In the genomic region with DNA sequence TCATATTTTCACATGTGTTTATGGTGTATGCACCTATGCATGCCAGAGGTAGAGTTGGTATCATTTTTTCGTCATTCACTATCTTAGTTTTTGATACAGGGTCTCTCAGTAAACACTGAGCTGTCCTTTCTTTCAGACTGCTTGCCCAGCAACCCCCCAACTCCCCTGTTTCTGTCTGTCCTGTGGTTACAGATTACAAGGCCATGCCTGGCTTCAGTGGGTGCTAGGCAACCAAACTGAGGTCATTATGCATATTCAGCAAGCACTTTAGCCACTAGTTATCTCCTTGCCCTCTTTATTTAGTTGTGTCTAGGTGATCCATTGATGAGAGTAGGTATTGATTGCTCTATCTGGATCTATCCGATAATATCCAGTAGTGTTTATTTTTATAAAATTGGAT, we compare ENCODE assay signal across 25 mouse cellular contexts. TPM values are rescaled to one million over a fixed set of nuclear protein-coding genes. Genes with fewer than 3 reads are reported as not detected.
A peak's percentile ranks its signal among the peaks of the same experiment; 100 is the strongest.
DNase-seq lines count a peak whose midpoint lies in the region; ATAC-seq lines count a peak whose summit lies in the region.
"Had no signal": no experiment of that assay in that cellular context is flagged by ENCODE, and none has a peak within 500 bp of the region (broad histone marks: within the 10 kb centered on the region; RNA-seq: fewer than 3 reads in every experiment).

No protein-coding gene starts in this region.

- 0 out of 2 replicates have a peak, but pooled peaks have one; percentile 30 for ATAC-seq in forebrain, embryonic 11.5 days (replicated peaks; ENCODE audit: low FRiP score)
- ATAC-seq in forebrain, embryonic 15.5 days (replicated peaks), result no peak
- ATAC-seq in midbrain, embryonic 11.5 days (ENCODE audit: low FRiP score), result peak; percentile 63
- no peak for ATAC-seq in midbrain, embryonic 13.5 days
- ATAC-seq: forebrain, embryonic 13.5 days had no signal

- no peaks in the 10 kb centered on the region for H3K27me3 ChIP-seq in forebrain, embryonic 11.5 days (ENCODE audit: control insufficient read depth, insufficient read depth, low read length)
- no peaks in the 10 kb centered on the region for H3K27me3 ChIP-seq in forebrain, embryonic 15.5 days
- no peaks in the 10 kb centered on the region for H3K27me3 ChIP-seq in midbrain, embryonic 11.5 days (ENCODE audit: control insufficient read depth, insufficient read depth, low read length)
- H3K27me3 ChIP-seq in midbrain, embryonic 13.5 days, result no peaks in the 10 kb centered on the region
- H3K27me3 ChIP-seq: embryonic facial prominence, embryonic 12.5 days; forebrain, embryonic 13.5 days; heart, embryonic 12.5 days; hindbrain, embryonic 12.5 days had no signal

- no peak overlapping the region for H3K4me3 ChIP-seq in forebrain, embryonic 11.5 days (ENCODE audit: low read depth, low read length)
- no peak overlapping the region for H3K4me3 ChIP-seq in forebrain, embryonic 15.5 days
- H3K4me3 ChIP-seq in midbrain, embryonic 11.5 days (ENCODE audit: low read depth, low read length), result no peak overlapping the region
- no peak overlapping the region for H3K4me3 ChIP-seq in midbrain, embryonic 13.5 days (replicated peaks)
- H3K4me3 ChIP-seq: embryonic facial prominence, embryonic 12.5 days; forebrain, embryonic 13.5 days; gastrocnemius, adult 2 months; heart, embryonic 12.5 days; hindbrain, embryonic 12.5 days had no signal

- no peaks in the 10 kb centered on the region for H3K36me3 ChIP-seq in forebrain, embryonic 11.5 days (ENCODE audit: control insufficient read depth, insufficient read depth, low read length)
- no peaks in the 10 kb centered on the region for H3K36me3 ChIP-seq in forebrain, embryonic 15.5 days
- H3K36me3 ChIP-seq in midbrain, embryonic 11.5 days (ENCODE audit: control insufficient read depth, insufficient read depth, low read length), result no peaks in the 10 kb centered on the region
- H3K36me3 ChIP-seq in midbrain, embryonic 13.5 days, result no peaks in the 10 kb centered on the region
- H3K36me3 ChIP-seq: embryonic facial prominence, embryonic 12.5 days; heart, embryonic 12.5 days; hindbrain, embryonic 12.5 days had no signal

- no peak overlapping the region for H3K4me2 ChIP-seq in forebrain, embryonic 11.5 days (ENCODE audit: low read depth, low read length, severe bottlenecking)
- no peak overlapping the region for H3K4me2 ChIP-seq in forebrain, embryonic 15.5 days (replicated peaks)
- H3K4me2 ChIP-seq in midbrain, embryonic 11.5 days, result no peak overlapping the region
- no peak overlapping the region for H3K4me2 ChIP-seq in midbrain, embryonic 13.5 days (replicated peaks)
- H3K4me2 ChIP-seq: embryonic facial prominence, embryonic 12.5 days; forebrain, embryonic 13.5 days; heart, embryonic 12.5 days; hindbrain, embryonic 12.5 days had no signal

- H3K27ac ChIP-seq in forebrain, embryonic 11.5 days (ENCODE audit: low read depth, low read length), result no peak overlapping the region
- H3K27ac ChIP-seq in forebrain, embryonic 15.5 days (replicated peaks), result no peak overlapping the region
- no peak overlapping the region for H3K27ac ChIP-seq in midbrain, embryonic 11.5 days (ENCODE audit: low read depth, low read length)
- H3K27ac ChIP-seq in midbrain, embryonic 13.5 days, result no peak overlapping the region
- H3K27ac ChIP-seq: embryonic facial prominence, embryonic 12.5 days; forebrain, embryonic 13.5 days; gastrocnemius, adult 2 months; hindbrain, embryonic 12.5 days had no signal

- no peak overlapping the region for H3K9ac ChIP-seq in forebrain, embryonic 11.5 days (ENCODE audit: low read length)
- H3K9ac ChIP-seq in forebrain, embryonic 15.5 days (replicated peaks), result no peak overlapping the region
- no peak overlapping the region for H3K9ac ChIP-seq in midbrain, embryonic 11.5 days (ENCODE audit: low read length)
- no peak overlapping the region for H3K9ac ChIP-seq in midbrain, embryonic 13.5 days (replicated peaks)
- H3K9ac ChIP-seq: embryonic facial prominence, embryonic 12.5 days; forebrain, embryonic 13.5 days; heart, embryonic 12.5 days; hindbrain, embryonic 12.5 days had no signal

- H3K9me3 ChIP-seq in forebrain, embryonic 11.5 days (ENCODE audit: control insufficient read depth, low read length), result no peaks in the 10 kb centered on the region
- no peaks in the 10 kb centered on the region for H3K9me3 ChIP-seq in forebrain, embryonic 15.5 days
- no peaks in the 10 kb centered on the region for H3K9me3 ChIP-seq in midbrain, embryonic 11.5 days (ENCODE audit: control insufficient read depth, low read length)
- no peaks in the 10 kb centered on the region for H3K9me3 ChIP-seq in midbrain, embryonic 13.5 days
- H3K9me3 ChIP-seq: embryonic facial prominence, embryonic 12.5 days; forebrain, embryonic 13.5 days; heart, embryonic 12.5 days; hindbrain, embryonic 12.5 days had no signal

- 84% methylated on average over 2 of the region's 2 CpGs for WGBS in forebrain, embryonic 11.5 days
- WGBS in forebrain, embryonic 15.5 days, result 79% methylated on average over 2 of the region's 2 CpGs
- WGBS in midbrain, embryonic 11.5 days, result 75% methylated on average over 2 of the region's 2 CpGs
- 79% methylated on average over 2 of the region's 2 CpGs for WGBS in midbrain, embryonic 13.5 days

- no peaks in the 10 kb centered on the region for H3K4me1 ChIP-seq in forebrain, embryonic 11.5 days (replicated peaks; ENCODE audit: control insufficient read depth, insufficient read depth, low read length)
- H3K4me1 ChIP-seq in forebrain, embryonic 15.5 days, result no peaks in the 10 kb centered on the region
- H3K4me1 ChIP-seq in midbrain, embryonic 11.5 days (ENCODE audit: control insufficient read depth, insufficient read depth, low read length), result no peaks in the 10 kb centered on the region
- H3K4me1 ChIP-seq in midbrain, embryonic 13.5 days (replicated peaks), result no peaks in the 10 kb centered on the region
- H3K4me1 ChIP-seq: embryonic facial prominence, embryonic 12.5 days; forebrain, embryonic 13.5 days; heart, embryonic 12.5 days; hindbrain, embryonic 12.5 days had no signal

- no peak for DNase-seq in forebrain, embryonic 11.5 days (ENCODE audit: low spot score)
- no peak for DNase-seq in midbrain, embryonic 11.5 days (ENCODE audit: low spot score, missing footprints)
- peak; percentile 10 for DNase-seq in ovary, postnatal 36 days (ENCODE audit: low spot score)
- no peak for DNase-seq in ovary, postnatal 10 days (ENCODE audit: low spot score)
- no peak for DNase-seq in left cerebral cortex, adult 8-10 months (ENCODE audit: low spot score in 2 of 2)
- DNase-seq: adrenal gland, postnatal 10 days; cerebellum, adult 11-12 months; cerebellum, adult 9-10 months; cerebellum, postnatal 25 days; gastrocnemius, adult 2 months; gastrocnemius, postnatal 25 days had no signal

RNA-seq across cellular contexts. Expression of a gene that starts 14.4 kb away (rescaled TPM):
- not detected in 2 replicates for polyA plus RNA-seq in forebrain, embryonic 11.5 days (2014; fragmentation: Nextera tagmentation; extraction: Ambion mirVana)
- 0.08 TPM in 1 of 2 replicates, not detected in the other for polyA plus RNA-seq in forebrain, embryonic 15.5 days (2015; fragmentation: Nextera tagmentation; extraction: Ambion mirVana)
- not detected in 2 replicates for polyA plus RNA-seq in midbrain, embryonic 11.5 days (2014; fragmentation: Nextera tagmentation; extraction: Ambion mirVana)
- polyA plus RNA-seq in midbrain, embryonic 13.5 days (2015; fragmentation: Nextera tagmentation; extraction: Ambion mirVana), result not detected in 2 replicates
- total RNA-seq in left cerebral cortex, adult 8-10 months (2022), result not detected
- total RNA-seq: adrenal gland, postnatal 10 days; adrenal gland, postnatal 4 days; gastrocnemius, adult 2 months; gastrocnemius, postnatal 25 days; granulocyte monocyte progenitor cell, adult 5-6 weeks; heart, adult 8-10 months; heart, postnatal 25 days; MEL had no signal
- polyA plus RNA-seq: C2C12; cortical plate, adult 2 months; embryonic facial prominence, embryonic 12.5 days; forebrain, embryonic 13.5 days; heart, embryonic 12.5 days; heart, embryonic 16.5 days; hindbrain, embryonic 12.5 days had no signal

RNA-seq across cellular contexts. Expression of a gene that starts 41.6 kb away (rescaled TPM):
- polyA plus RNA-seq in forebrain, embryonic 11.5 days (2014; fragmentation: Nextera tagmentation; extraction: Ambion mirVana), result 1.4 and 1.6 TPM in 2 replicates
- 5.2 TPM in 2 replicates for polyA plus RNA-seq in forebrain, embryonic 15.5 days (2015; fragmentation: Nextera tagmentation; extraction: Ambion mirVana)
- 0.82 and 1.0 TPM in 2 replicates for polyA plus RNA-seq in midbrain, embryonic 11.5 days (2014; fragmentation: Nextera tagmentation; extraction: Ambion mirVana)
- 2.2 and 2.3 TPM in 2 replicates for polyA plus RNA-seq in midbrain, embryonic 13.5 days (2015; fragmentation: Nextera tagmentation; extraction: Ambion mirVana)
- total RNA-seq in left cerebral cortex, adult 8-10 months (2022), result 100 to 1,000 TPM; 143 to 176 (median 159) TPM
- total RNA-seq: MEL had no signal
- polyA plus RNA-seq: C2C12 had no signal

Comparison
In these comparisons a context has a peak if more than half of its experiments do, and no peak if none do; other contexts are left out.
1. ATAC-seq: peak in forebrain, embryonic 11.5 days (single experiment) and midbrain, embryonic 11.5 days (single experiment); none in forebrain, embryonic 15.5 days (single experiment) and midbrain, embryonic 13.5 days (single experiment).